Mouse (Mus musculus): ENCODE measurements around the gene Napa.
A peak's percentile ranks its signal among the peaks of the same experiment; 100 is the strongest.

Gene Napa

GRCm38 (mm10) chr7:16099901-16100300 lies 1.6 kb downstream of the Napa start:
- DNase-seq (ENCODE audit: low spot score) = no peak

- no peak for DNase-seq (ENCODE audit: low spot score)
These were observed 2.8 kb downstream of the Napa start for GRCm38 (mm10) chr7:16101081-16101480.

DNA sequence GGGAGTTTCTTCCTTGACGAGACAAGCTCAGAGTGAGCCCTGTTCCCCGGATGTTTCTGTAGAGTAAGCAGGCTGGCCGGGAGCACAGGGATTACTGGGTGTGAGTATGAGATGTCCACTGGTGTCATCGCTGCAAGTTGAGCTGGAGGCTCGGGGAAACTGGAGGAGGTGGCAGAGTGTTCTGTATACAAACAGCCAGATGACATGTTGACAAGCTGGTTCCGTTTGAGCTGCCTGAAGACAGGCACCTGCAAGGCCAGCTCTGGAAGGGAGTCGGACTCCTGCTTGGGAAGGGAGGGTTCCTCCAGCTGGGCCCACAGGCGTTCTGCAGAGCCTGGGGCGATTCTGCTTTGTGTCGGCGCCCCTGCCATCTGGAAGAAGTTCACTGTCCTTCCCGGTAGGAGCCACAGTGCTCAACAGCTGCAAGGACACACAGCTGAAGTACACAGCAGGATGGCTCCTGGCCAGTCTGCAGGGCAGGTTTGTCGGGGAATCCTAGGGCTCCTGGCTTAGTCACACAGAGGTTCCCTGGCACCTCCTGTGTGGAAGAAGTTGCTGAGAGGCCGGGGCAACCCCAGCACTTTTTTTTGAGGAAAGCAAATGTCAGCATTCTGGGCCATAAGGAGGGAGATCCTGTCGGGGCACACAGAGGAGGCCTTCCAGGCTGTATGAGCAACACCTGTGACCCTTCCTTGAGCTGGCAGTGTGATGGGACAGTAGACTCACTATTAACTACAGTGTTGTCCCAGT lies 3.6 kb downstream of the Napa start:
- DNase-seq (ENCODE audit: low spot score) = no peak

GRCm38 (mm10) chr7:16102686-16103226 lies 4.5 kb downstream of the Napa start:
- no peak for DNase-seq (ENCODE audit: low spot score)

DNA sequence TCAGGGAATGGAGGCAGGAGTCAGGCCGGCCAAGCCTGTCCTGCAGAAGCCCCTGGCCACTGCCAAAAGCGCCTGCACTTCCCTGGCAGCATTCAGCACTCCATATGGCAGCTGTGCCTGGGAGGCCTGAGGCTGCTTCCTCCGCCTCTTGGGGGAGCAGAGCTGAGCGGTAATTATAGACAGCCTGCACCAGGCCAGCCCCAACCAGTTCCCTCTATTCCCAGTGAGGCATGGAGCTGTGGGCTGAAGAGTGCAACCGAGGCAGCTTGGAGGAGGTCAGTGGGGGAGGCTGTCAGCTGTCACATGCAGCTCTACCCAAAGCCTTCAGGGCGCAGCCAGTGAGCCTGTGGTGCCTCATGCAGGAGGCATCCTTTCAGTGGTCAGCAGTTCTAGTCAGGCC lies 5.5 kb downstream of the Napa start:
- DNase-seq (ENCODE audit: low spot score) = no peak

DNA sequence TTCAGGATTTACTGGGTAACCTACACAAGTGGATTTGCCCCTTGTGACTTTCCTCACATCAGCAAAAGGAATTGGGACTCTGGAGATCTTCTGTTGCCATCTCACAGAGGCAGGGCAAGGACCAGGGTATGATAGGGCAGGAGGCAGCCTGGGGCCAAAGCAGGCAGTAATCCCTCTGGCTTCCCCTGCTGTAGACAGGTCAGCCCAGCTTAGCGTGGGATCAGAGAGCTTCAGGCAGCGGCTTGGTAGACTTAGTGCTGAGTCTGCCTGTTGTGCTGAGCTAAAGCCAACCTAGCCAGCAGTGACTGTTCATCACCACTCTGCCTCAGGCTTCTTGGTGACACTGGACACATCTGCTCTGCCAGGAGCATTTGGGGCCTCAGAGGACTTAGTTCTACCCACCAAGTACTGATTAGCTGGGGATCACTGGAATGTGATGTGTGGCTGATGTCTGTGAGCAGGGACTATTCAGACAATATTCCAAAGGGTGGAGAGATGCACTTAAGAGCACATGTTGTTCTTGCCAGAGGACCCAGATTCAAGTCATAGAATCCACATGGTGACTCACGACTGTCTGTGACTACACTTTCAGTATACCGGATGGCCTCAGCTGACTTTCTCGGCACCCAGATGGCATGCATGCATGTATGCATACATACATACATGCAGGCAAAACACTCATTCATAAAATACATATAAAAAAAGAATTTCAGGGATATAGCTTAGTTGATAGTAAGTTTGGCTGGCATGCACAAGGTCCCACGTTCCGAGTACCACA lies 6.5 kb downstream of the Napa start:
- DNase-seq (ENCODE audit: low spot score) = no peak

DNA sequence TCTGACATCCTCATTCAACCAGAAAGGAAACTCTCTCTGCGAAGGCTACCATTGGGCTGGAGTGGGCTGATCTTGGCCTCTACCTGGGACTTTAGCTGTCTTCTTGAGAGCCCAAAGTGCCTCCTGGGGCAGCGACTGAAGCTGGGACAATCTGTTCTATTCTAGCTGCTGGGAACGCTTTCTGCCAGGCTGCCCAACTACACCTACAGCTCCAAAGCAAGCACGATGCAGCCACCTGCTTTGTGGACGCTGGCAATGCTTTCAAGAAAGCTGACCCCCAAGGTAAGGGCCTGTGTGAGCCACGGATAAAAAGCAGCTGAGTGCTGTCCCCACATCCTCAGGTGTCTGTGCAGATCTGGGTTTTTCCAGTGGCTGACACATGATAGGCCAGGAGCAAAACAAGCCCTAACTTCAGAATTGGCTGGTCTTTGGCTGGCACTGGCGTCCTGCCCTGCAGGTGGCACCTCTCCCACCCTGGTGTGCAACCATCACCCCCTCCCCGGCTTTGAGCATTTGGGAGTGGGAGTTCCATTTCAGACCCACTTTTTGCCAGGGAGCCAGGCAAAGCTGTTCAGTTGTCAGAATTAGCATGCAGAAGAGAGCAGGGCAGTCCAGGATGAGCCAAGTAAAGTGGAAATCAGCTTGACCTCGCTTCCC lies 10.8 kb downstream of the Napa start:
- DNase-seq (ENCODE audit: low spot score) = no peak

DNA sequence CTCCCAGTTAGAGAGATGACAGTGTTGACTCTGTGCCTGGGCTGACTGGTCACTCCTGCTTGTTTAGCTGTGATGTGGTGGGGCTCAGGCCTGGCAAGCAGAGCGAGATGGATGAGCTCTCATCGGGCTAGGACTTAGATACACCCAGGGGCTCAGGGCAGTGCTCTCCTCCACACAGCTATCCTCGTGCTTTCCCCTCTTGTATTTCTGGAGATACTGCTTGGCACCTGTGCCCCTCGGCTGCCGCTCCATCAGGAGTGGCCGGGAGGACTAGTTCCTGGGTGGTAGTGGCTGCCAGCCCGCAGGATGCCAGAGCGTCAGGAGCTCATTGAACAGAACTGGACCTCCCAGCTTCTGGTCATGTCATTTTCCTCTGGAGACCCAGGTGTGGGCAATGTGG lies 11.9 kb downstream of the Napa start:
- no peak for DNase-seq (ENCODE audit: low spot score)

DNA sequence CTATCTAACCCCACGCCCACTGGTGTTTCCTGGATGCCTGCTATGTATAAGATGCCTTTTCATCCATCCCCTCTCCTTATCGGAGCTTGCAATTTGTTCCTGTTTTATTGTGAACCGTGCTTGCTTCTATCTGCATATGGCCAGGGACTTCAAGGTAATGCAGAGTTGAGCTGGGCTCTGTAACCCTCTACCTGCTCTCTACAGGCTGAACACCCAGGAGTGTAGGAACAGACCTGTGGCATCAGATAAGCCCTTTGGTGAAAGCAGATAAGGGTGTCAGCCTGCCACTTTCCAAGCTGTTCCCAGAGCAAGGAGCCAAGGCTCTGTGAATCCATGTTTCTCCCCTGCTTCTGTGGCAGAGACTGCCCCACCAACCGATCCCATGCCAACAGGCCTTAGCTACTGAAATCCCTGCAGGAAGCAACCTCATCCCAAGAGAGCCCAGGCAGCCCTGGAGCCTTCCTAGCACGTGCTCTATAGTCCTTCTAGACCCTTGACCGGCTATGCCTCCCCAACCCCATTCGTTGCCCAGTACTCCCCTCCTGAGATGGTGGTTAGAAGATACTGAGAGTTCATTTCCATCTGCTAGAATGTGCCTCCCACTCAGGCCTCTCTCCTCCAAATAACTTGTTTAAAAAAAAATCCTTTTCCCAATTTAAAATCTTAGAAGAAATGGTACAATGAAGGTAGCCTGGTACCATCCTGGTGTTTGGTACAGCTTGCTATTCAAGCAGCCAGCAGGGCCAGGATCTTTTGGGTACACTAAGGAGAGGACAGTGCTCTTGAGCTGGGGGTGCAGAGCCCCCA lies 13.2 kb downstream of the Napa start:
- DNase-seq (ENCODE audit: low spot score) = no peak

DNA sequence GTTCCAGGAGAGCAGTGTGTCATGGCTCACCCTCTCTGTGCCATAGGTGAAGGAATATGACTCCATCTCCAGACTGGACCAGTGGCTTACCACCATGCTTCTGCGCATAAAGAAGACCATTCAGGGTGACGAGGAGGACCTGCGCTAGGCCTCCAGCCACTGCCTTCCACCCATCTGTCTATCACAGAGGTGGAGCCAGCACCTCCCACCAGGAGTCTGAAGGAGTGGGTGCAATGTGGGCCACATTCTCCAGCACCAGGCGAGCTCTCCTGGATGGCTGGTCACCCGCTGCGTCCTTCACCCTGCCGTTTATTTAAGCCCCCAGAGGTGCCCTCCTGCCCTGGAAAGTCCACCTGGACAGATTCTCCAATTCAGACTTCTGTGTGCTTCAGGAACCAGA lies 18.2 kb downstream of the Napa start:
- no peak for DNase-seq (ENCODE audit: low spot score)

GRCm38 (mm10) chr7:16117100-16117499 lies 18.8 kb downstream of the Napa start:
- DNase-seq (ENCODE audit: low spot score) = no peak

GRCm38 (mm10) chr7:16119569-16120261 lies 21.5 kb downstream of the Napa start, which contains the start of gene Kptn:
Kptn (plus strand) TSS chr7:16119895.
- DNase-seq (ENCODE audit: low spot score) = peak; percentile 95

DNA sequence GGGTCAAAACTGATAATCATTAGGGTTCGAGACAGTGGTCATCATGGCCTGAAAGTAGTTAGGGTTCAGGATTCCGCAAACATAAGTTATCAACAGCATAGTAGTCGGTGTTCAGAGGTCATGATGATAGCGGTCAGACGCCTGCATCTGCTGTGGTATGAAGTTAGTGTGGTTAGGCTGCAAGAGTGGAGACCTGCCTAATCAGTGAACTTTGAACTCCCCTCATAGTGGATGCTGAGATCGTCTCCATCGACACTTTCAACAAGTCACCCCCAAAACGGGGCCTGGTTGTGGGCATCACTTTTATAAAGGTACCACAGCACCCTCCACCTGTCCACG lies 22.0 kb downstream of the Napa start:
- no peak for DNase-seq (ENCODE audit: low spot score)

DNA sequence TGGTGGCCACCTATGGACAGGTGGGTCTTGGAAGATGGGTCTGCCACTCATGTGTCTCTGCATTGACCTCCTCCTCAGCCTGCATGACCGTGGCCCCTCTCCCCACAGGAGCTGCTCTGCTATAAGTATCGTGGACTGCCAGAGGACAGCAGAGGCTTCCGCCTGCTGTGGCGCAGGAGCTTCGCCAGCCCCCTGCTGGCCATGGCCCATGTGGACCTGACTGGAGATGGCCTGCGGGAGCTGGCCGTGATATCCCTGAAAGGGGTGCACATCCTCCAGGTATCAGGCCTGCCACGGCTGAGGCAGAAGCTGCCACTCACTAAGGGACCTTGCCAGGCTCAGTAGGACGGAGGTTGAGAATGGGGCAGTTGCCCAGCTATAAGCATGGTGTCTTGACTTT lies 27.6 kb downstream of the Napa start:
- DNase-seq (ENCODE audit: low spot score) = no peak

- no peak for DNase-seq (ENCODE audit: low spot score)
These were observed 30.1 kb downstream of the Napa start for GRCm38 (mm10) chr7:16128344-16128743.

DNA sequence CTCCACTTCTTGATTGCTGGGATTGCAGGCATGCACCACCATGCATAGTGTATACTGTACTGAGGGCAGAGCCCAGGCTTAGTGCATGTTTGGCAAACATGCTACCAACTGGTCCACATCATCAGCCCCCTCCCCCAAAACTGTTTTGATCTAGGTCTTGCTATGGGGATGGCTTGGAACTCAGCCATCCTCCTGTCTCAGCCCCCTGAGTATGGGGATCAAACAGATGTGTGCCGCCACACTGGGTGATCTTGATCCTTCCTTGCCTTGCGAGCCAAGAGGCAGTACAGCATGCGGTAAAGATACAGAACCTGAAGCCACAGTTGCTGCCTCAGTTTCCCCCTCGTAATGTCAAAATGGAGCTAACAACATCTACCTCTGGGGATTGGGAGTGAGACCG lies 30.6 kb downstream of the Napa start:
- no peak for DNase-seq (ENCODE audit: low spot score)

GRCm38 (mm10) chr7:16129421-16129845 lies 31.2 kb downstream of the Napa start, which contains the start of gene Slc8a2:
Slc8a2 (plus strand) TSS chr7:16129826.
- peak; percentile 15 for DNase-seq (ENCODE audit: low spot score)

DNA sequence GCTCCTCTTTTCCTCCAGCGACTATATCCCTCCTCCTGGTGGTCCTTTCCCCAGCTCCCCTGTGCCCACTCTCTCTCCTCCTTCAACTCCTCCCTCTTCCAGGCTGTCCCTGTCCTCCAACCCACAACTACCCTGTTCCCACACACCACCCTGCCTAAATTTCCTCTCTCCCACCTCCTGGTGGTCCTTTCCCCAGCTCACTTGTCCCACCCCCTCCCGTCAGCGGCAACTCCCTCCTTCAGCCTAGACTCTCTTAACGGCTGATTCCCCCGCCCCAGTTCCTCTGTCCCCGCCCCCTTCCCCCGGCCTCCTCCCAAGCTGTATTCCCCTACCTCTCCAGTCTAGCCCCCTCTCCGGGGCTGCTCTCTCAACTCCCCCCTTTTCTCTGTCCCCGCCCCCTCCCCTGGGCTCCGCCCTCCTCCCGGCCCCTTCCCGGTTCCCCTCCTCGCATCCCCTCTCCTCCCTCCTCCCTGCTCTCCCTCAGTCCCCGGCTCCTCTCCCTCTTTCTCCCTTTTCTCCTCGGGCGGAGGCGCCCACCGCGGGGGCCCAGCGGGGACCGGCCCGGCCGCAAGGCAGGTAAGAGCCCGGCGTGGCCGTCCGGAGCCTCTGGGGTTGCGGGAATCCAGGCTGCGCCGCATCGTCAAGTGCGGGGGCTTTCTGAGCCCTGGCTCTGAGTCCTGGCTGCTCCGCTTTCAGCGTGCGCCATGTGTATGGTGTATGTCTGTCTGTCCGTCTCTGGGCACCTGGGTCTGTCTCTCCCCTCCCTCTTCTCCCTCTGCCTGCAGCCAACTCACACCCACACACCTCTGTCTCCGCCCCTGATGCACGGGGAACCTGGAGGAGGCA lies 31.8 kb downstream of the Napa start:
- peak; percentile 18 for DNase-seq (ENCODE audit: low spot score)

GRCm38 (mm10) chr7:16130956-16131634 lies 32.8 kb downstream of the Napa start:
- no peak for DNase-seq (ENCODE audit: low spot score)

DNA sequence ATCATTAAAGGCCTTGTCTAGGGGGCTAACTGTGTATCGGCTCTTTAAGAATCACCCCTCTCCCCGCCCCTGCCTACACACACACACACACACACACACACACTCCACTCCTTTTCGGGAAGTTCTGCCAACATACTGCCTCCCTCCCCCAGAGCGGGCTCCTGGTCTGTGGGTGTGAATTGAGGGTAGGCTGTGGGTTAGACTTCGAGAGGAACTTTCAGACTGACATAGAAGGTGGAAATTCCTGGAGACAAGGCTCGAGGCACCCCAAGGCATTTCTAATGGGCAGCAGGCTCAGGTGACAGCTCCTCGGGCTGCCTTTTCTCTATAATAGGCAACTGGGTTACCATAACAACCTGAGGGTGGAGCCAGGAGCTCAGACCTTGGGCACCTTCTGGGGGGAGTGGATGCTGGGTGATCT lies 33.9 kb downstream of the Napa start:
- no peak for DNase-seq (ENCODE audit: low spot score)
